ENCODE assay signal across 7 mouse cellular contexts in the genomic region with DNA sequence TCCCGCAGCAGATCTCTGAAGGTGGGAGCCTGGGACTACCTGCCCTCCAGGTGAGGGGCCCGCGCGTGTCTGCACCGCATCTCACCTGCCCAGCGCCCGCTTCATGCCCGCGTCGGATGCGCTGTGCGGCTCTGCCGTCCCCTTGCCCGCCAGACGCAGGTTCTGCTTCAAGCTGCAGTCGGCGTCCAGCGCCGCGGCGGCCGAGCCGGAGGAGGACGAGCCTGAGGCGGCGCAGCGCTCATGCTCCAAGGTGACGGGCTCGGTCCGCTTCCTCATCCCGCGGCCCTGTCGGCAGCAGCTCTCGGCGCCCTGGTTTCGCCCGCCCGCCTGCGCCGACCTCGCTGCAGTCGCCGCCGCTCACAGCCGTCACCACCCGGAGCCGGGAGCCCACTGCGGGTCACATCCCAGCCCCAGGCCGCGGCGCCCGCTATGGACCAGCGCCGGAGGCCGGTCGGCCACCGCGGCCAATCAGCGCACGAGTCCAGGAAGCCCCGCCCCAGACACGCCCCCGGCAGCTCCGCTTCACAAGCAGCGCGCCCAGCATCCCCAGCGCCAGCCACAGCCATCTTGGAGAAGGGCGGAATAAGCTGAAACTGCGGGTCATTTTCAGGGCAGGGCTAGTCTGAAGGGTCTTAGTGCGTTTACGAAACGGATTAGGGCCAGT. TPM values are rescaled to one million over a fixed set of nuclear protein-coding genes. Genes with fewer than 3 reads are reported as not detected.
DNase-seq lines count a peak whose midpoint lies in the region; ATAC-seq lines count a peak whose summit lies in the region.

Gene Abhd12 (minus strand): TSS at position 470 of the 664 bp plus-strand sequence.

- no peaks in the 10 kb centered on the region for H3K27me3 ChIP-seq in embryonic facial prominence, embryonic 11.5 days (ENCODE audit: control insufficient read depth, insufficient read depth, low read length)
- H3K27me3 ChIP-seq in limb, embryonic 11.5 days (ENCODE audit: control insufficient read depth, insufficient read depth, low read length): no peaks in the 10 kb centered on the region
- no peaks in the 10 kb centered on the region for H3K27me3 ChIP-seq in midbrain, embryonic 14.5 days (ENCODE audit: control insufficient read depth, insufficient read depth, low read length)

- peak within 1 kb of the TSS; percentile 90 for H3K4me3 ChIP-seq in embryonic facial prominence, embryonic 11.5 days (ENCODE audit: low read depth, low read length)
- H3K4me3 ChIP-seq in limb, embryonic 11.5 days (ENCODE audit: low read depth, low read length): peak within 1 kb of the TSS; percentile 90
- peak within 1 kb of the TSS; percentile 91 for H3K4me3 ChIP-seq in midbrain, embryonic 14.5 days (replicated peaks; ENCODE audit: low read depth, low read length)

- H3K27ac ChIP-seq in embryonic facial prominence, embryonic 11.5 days (replicated peaks; ENCODE audit: low read depth, low read length): peak within 1 kb of the TSS; percentile 65; the same call in 1 of the 2 replicates
- peak within 1 kb of the TSS; percentile 76; the same call in 1 of the 2 replicates for H3K27ac ChIP-seq in limb, embryonic 11.5 days (replicated peaks; ENCODE audit: low read depth, low read length)
- peak within 1 kb of the TSS; percentile 89 for H3K27ac ChIP-seq in midbrain, embryonic 14.5 days (replicated peaks; ENCODE audit: low read depth, low read length)

- peak within 1 kb of the TSS; percentile 88 for H3K9ac ChIP-seq in embryonic facial prominence, embryonic 11.5 days (replicated peaks; ENCODE audit: low read length)
- H3K9ac ChIP-seq in limb, embryonic 11.5 days (ENCODE audit: low read length): peak within 1 kb of the TSS; percentile 90
- H3K9ac ChIP-seq in midbrain, embryonic 14.5 days (replicated peaks; ENCODE audit: low read length): peak within 1 kb of the TSS; percentile 96

- peak; percentile 100 for DNase-seq in adrenal gland, postnatal 14 days
- peak; percentile 98 for DNase-seq in embryonic facial prominence, embryonic 11.5 days (ENCODE audit: low spot score)
- peak; percentile 100 for DNase-seq in heart, adult 11 months
- peak; percentile 99 for DNase-seq in kidney, adult 18-20 months
- peak; percentile 98 for DNase-seq in limb, embryonic 11.5 days (ENCODE audit: low spot score)
- peak; percentile 99 for DNase-seq in midbrain, embryonic 14.5 days
- peak; percentile 96 to 99 for DNase-seq in spleen, adult 18-20 months

- no peaks in the 10 kb centered on the region for H3K36me3 ChIP-seq in embryonic facial prominence, embryonic 11.5 days (replicated peaks; ENCODE audit: control insufficient read depth, insufficient read depth, low read depth, low read length)
- H3K36me3 ChIP-seq in limb, embryonic 11.5 days (ENCODE audit: control insufficient read depth, insufficient read depth, low read length): no peaks in the 10 kb centered on the region
- peaks cover 7% of the 10 kb centered on the region for H3K36me3 ChIP-seq in midbrain, embryonic 14.5 days (ENCODE audit: control insufficient read depth, insufficient read depth, low read length)

- H3K4me1 ChIP-seq in embryonic facial prominence, embryonic 11.5 days (ENCODE audit: control insufficient read depth, insufficient read depth, low read length): no peaks in the 10 kb centered on the region
- 0 out of 2 replicates have a peak, but pooled peaks cover 10% of the 10 kb centered on the region for H3K4me1 ChIP-seq in limb, embryonic 11.5 days (ENCODE audit: control insufficient read depth, insufficient read depth, low read length)
- H3K4me1 ChIP-seq in midbrain, embryonic 14.5 days (ENCODE audit: control insufficient read depth, insufficient read depth, low read length): peaks cover 19% of the 10 kb centered on the region

- WGBS in embryonic facial prominence, embryonic 11.5 days: 0% methylated on average over 63 of the region's 72 CpGs
- WGBS in limb, embryonic 11.5 days: under 1% methylated on average over 59 of the region's 72 CpGs
- WGBS in midbrain, embryonic 14.5 days: under 1% methylated on average over 72 of the region's 72 CpGs

- peak; percentile 98 for ATAC-seq in embryonic facial prominence, embryonic 11.5 days (replicated peaks; ENCODE audit: insufficient number of reproducible peaks, low FRiP score, low TSS enrichment, low read depth)
- ATAC-seq in limb, embryonic 11.5 days (ENCODE audit: insufficient number of reproducible peaks, low FRiP score, low TSS enrichment, low read depth): peak; percentile 98
- peak; percentile 98 for ATAC-seq in midbrain, embryonic 14.5 days (ENCODE audit: low FRiP score, low TSS enrichment)

- H3K9me3 ChIP-seq in embryonic facial prominence, embryonic 11.5 days (replicated peaks; ENCODE audit: control insufficient read depth, low read length): no peaks in the 10 kb centered on the region
- H3K9me3 ChIP-seq in limb, embryonic 11.5 days (ENCODE audit: control insufficient read depth, low read length): no peaks in the 10 kb centered on the region
- no peaks in the 10 kb centered on the region for H3K9me3 ChIP-seq in midbrain, embryonic 14.5 days (ENCODE audit: control insufficient read depth, low read length)

- H3K4me2 ChIP-seq in embryonic facial prominence, embryonic 11.5 days (ENCODE audit: low read depth, low read length): peak within 1 kb of the TSS; percentile 87
- H3K4me2 ChIP-seq in limb, embryonic 11.5 days (ENCODE audit: low read depth, severe bottlenecking): peak within 1 kb of the TSS; percentile 85
- H3K4me2 ChIP-seq in midbrain, embryonic 14.5 days (ENCODE audit: low read length): peak within 1 kb of the TSS; percentile 73

RNA-seq across cellular contexts. Expression of gene Abhd12, which starts in this region (rescaled TPM):
- total RNA-seq in adrenal gland, postnatal 14 days (2021): 59.1 and 60.8 TPM in 2 replicates
- polyA plus RNA-seq in embryonic facial prominence, embryonic 11.5 days (2014; fragmentation: Nextera tagmentation; extraction: Ambion mirVana): 54.3 and 54.9 TPM in 2 replicates
- polyA plus RNA-seq in limb, embryonic 11.5 days (2014; fragmentation: Nextera tagmentation; extraction: Ambion mirVana): 50.1 and 55.5 TPM in 2 replicates
- 102 and 105 TPM in 2 replicates for polyA plus RNA-seq in midbrain, embryonic 14.5 days (2014; fragmentation: Nextera tagmentation; extraction: Ambion mirVana)

Comparison
In these comparisons a context has a peak if more than half of its experiments do, and no peak if none do; other contexts are left out.
1. Peak in every context shown above with its lines: DNase-seq, ATAC-seq, H3K4me3 ChIP-seq and H3K27ac ChIP-seq.